Mouse (Mus musculus) frontal cortex, adult (tissue): ENCODE data around the gene Ucma.
"Not testable (repeated sequence)": the region's sequence is repeated elsewhere in the genome, so short reads cannot be mapped to it uniquely, and the experiment has no call there.

Experiments used
- ATAC-seq: cut with Nextera tagmentation; 2 replicates; pipeline ENCODE4 v1.9.2; 2017; ENCODE audit warnings: mild to moderate bottlenecking, moderate library complexity, mixed read lengths; ENCODE audit not compliant: low TSS enrichment

Gene Ucma

DNA sequence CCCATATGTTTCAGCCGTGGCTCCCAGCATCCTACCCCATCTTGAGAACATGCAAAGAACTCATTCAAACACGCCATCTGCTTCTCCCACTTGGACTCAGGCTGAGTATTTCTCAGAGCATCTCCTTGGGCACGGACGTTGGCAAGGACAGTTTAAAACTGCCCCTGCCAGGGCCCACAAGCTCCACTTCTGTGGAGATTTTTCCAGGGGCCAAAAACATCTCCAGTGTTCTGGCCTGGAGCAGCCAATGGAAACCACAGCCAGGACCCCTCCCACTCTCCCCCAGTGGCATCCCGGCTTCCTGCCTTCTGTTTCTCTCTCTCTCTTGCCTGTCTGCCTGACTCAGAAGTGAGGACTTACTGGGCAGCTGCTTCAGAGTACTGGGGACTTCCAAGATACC is at the start of gene Ucma:
Gene Ucma, plus strand, starts transcription at position 316 of the 400 bp plus-strand sequence.
- ATAC-seq: peak; percentile 81

DNA sequence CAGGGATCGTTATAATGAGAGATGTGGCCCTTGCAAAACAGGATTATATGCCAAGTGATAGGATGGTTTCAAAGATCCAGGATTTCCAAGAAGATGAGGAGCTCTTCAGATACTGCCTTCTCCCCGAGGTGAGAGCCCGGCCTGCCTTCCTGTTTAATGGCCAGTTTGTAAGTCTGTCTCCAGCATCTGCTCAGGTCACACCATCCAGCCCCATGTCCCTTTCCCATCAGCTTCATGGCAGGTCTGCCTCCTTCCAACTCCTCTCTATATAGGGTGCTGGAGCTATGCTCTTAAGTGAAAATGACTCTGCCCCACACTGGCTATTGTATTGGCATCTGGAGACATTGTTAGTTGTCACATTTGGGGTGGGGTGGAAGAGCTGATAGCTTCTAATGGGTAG is 48.5 kb upstream of the Ucma start:
- no peak for ATAC-seq

DNA sequence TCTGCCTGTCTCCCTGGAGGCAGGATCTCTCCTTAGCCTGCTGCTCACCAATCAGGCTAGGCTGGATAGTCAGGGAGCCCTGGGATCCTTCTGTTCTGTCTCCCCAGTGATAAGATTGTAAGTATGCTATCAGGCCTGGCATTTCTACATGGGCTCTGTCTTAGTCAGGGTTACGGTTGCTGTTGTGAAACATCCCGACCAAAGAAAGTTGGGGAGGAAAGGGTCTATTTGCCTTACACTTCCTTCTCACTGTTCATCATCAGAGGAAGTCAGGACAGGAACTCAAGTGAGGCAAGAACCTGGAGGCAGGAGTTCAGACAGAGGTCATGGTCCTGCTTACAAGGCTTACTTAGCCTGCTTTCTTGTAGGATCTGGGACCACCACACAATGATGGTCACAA is 46.7 kb upstream of the Ucma start:
- ATAC-seq: no peak

DNA sequence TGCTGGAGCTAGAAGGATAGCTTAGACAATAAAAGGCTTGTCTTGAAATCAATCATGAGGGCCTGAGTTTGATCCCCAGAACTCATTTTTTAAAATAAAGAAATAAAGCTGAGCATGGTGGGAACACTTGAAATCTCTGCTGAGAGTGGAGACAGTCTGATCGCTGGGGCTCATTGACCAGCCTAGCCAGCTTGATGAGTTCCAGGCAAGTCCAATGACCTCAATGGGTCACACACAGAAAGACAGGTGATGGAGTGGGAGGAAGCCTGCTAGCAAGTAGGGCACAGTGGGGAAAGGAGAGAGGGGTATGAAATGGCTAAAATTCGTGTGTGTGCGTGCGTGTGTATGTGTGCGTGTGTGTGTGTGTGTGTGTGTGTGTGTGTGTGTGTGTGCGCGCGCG is 41.4 kb upstream of the Ucma start:
- no peak for ATAC-seq

DNA sequence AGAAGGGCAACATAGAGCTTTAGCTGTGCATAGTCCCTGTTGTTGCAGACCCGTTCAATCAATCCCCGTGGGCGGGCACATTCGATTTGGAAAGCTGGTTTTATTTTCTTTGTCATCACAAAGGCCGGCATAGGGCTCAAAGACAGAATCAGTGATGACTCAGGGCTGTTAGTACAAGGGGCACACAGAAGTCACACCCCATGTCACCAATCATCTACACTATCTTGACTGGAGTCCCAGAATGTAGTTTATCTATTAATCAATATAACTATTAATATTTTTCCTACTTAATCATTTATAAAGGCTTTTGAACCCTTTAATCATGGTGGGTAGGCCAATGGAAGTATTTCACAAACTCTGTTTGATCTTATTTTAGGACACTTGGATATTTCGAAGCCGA is 38.0 kb upstream of the Ucma start:
- no peak for ATAC-seq

DNA sequence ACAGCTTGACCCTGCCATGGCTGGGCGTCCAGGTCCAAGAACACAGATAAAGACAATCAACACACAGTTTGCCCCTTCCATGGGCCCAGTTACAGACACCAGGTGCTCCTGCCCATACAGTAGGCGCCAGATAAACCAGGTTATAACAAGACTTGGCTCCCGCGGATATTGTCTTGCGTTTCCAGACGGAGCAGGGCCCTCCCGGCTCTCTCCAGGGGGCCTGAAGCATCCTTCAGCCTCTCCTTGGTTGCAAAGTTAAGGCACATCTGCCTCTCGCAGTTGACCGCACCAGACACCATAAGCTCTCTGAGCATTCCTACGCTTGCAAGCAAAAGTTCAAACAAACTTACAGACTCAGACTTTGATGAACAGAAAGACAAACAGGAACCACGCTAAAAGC is 35.1 kb upstream of the Ucma start:
- ATAC-seq: no peak

DNA sequence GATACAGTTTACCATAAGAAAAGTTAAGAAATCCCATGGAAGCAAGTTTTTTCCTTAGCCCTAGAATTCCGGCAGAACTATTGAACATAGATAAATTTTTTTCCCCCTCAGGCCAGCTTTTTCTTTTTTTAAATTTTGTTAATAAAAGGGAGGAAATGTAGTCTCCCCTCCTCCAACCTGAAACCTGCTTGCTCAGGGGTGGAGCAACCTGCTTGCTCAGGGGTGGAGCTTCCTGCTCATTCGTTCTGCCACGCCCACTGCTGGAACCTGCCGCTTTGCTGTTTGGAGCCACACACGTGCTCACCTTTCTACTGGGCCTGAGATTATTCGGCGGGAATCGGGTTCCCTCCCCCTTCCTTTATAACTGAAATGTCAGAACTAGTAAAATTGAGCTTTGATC is 26.2 kb upstream of the Ucma start:
- not testable (repeated sequence) for ATAC-seq

DNA sequence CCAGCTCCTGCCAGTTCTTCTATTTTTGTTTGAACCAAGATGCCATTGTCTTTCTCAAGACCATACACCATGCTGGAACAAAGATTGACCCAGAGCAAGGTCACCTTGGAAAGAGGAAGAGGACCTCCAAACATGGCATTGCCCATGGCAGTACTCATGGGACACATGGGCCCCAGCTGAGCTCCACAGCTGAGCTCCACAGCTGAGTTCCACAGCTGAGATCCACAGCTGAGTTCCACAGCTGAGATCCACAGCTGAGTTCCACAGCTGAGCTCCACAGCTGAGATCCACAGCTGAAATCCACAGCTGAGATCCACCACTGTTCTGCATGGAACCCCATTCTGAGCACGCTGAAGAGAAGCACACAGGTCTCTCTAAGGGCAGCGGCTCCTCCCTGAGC is 24.9 kb upstream of the Ucma start:
- ATAC-seq: no peak

DNA sequence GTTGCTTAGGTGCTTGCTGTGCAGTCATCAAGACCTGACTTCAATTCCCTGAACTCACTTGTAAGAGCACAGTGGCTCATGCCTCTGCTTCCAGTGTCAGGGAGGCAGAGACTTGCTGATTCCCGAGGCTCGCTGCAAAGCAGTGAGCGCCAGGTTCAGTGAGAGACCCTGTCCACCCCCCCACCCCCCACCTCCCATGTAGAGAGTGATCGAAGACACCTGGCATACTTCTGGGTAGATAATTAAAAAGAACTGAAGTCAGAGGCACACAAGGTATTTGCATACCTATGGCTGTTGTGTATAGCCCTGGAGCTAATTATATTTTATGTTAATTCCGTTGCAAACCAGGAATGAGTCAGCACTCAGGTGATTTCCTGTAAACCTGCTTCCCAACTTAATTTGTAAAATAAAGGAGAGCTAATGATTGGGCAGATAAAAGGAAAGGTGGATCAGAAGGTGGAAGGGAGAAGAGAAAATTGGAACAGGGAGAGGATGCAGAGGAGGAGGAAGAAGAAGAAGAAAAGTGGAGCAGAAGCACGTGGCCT is 21.6 kb upstream of the Ucma start:
- ATAC-seq: no peak

DNA sequence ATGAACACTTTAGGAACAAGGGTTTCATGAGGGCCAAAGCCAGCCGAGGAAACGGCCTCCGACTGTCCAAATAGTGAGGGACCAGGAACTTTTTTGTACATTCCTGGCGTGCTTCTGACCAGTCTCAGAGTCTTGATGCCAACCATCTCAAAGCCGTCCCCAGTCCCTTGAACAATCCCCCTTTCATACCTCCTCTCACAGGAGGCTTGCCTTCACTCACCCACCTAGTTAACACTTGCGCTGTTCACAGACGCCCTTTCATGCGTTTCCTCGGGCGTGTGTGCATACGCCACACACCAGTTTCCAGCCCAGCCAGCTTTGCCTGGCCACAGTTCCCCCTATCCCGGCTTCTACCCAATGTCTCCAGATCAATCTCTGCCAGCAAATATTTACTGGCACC is 17.9 kb upstream of the Ucma start:
- ATAC-seq: no peak

DNA sequence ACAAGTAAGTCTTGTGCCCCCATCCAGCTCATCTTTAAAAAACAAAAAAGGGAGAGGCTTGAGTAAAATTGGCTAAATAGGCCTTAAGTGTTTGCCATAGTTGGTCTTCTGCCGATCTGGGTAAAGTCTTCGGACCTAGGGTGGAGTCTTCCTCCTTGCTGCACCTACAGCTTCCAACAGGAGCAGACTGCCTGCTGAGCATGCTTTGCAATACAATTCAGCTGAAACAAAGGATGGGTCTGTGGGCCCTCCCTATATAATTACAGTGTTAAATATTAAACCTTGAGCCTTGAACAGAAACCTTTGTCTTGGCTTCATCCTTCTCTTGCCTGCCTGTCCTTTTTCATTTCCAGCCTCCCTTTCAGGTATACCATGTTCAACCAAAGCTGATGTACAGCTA is 8.1 kb upstream of the Ucma start:
- no peak for ATAC-seq

DNA sequence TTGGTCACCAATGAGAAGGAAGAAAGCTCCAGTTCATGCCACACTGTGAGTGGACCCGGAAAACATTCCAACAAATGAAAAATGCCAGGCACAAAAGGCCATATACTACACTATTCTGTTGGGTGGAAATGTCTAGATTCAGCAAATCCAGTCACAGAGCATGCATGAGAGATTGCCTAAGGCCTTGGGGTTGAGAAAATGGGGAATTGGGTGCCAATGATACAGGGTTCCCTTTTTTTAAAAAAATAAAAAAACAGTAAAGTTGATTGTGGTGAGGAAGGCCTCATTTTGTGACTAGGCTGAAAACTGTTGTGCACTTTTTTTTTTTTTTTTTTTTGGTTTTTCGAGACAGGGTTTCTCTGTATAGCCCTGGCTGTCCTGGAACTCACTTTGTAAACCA is 6.8 kb upstream of the Ucma start:
- no peak for ATAC-seq

DNA sequence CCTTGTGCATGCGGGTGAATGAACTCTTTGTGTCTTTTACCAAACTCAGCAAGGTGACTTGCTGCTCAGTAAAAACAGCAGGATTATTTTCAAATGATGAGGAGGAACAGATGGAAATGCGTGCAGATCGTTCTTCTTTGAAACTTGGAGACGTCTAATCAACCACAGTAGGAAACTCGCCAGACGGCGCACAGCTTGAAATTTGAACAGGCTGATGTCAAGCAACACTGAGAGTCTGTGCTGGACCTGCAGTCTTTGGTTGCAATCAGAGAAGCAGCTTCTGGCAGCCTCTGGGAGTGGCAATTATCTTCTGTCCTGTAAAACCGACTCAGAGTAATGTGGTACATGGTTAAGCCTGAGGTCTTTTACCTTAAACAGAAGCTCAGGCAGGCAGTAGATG is 2.2 kb downstream of the Ucma start:
- ATAC-seq: no peak

DNA sequence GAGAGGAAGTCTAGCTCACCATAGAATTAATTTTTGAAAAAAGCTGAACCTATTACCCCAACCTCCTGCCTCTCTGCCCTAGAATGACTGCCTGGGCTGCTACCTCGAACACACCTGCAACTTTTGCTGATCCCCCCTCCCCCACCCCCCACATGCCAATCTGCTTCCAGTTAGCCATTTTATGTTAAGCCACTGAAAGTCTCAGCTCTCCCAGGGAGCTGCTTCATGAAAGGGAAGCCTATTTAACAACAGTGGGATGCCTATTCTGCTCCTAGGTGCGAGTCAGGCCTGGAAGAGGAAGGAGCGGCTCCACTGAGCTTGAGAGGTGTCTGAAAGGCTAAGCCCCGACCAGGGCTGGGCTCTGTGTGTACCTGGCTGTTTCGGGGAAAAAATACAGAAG is 8.1 kb downstream of the Ucma start:
- ATAC-seq: no peak

DNA sequence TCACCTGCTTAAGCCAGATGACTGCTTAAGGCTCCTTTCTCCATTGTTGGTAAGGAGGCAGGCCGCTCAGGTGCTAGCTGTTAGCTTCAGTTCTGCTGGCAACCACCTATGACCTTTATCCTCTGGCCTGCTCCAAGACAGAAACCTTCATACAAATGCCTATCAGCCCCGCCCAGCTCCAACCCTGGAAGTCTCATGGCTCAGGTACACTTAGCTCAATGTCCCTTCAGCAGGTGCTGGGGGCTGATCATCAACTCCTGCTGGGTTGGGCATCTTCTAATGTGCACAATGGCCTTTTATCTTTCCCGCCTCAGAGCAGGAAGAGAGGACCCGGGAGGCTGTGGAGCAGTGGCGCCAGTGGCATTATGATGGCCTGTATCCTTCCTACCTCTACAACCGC is 9.1 kb downstream of the Ucma start:
- ATAC-seq: no peak

DNA sequence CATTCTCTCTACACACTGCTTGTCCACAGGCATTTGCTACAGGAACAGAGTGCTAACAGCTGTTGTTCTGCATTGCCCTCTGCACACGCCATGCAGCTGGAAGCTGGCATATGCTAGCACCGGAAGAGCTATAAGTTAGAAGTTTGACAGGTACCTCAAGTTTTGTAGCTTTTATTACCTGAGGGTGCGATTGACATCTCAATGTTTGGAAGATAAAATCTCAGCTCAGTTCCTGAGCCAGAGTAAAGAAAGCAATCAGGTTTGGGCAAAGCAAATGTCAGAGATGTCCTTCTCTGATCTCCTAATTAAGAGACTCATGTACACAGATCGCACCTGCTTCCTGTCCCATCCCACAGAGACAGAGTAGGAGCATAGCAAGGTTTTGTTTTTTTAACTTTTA is 10.9 kb downstream of the Ucma start:
- no peak for ATAC-seq

DNA sequence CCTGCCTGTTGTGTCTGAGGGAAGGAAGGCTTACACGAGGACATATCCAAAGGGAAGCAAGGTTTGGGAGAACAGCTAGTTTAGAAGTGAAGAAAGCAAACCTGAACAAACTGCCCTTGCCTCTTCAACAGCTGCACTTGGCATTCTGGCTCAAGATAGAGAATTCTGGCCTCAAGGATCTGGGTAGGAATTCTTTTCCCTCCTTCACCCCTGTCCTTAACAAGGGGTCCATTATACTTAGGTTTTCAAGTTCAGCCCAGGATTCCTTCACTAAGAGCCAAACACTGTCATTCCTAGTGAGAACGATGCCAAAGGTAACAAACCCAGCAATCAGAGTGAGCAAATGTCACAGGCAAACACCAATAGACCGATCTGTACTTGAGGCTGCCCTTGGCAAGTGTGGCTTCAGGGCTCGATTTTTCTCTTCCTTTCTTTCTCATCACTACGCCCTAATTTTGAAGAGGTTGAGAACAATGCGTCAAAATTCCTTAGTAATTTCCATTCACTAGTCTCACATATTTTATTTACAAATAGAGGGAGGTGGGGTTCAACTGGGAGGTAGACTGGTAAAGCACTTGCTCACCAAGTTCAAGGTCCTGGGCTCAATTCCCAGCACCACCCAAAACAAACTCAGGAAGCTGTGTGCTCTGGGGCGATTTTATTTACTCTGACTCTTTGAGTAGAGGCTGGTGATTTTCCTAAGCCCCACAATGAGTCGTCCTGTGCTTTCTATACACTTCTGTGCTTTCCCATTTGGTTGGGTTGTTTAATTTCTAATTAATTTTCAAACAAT is 11.7 kb downstream of the Ucma start:
- ATAC-seq: no peak

DNA sequence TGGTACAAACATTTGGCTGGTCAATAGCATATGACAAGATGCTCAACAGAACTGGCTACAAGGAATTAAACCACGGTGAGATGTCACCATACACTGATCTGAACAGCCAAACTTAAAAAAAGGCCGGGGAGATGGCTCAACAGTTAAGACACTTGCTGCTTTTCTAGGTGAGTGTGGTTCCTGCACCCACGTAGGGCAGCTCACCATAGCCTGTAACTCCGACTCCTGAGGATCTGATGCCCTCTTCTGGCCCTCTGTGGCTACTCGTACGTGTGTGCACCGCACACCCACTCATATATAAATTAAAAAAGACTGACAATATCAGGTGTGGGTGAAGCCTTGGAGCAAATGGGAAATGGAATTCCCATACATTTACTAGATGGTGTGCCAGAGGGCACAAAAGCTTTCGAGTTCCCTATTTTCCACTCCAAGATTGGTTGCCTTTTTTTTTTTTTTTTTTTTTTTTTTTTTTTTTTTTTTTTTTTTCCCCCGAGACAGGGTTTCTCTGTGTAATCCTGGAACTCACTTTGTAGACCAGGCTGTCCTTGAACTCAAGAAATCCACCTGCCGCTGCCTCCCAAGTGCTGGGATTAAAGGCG is 13.0 kb downstream of the Ucma start:
- ATAC-seq: no peak

DNA sequence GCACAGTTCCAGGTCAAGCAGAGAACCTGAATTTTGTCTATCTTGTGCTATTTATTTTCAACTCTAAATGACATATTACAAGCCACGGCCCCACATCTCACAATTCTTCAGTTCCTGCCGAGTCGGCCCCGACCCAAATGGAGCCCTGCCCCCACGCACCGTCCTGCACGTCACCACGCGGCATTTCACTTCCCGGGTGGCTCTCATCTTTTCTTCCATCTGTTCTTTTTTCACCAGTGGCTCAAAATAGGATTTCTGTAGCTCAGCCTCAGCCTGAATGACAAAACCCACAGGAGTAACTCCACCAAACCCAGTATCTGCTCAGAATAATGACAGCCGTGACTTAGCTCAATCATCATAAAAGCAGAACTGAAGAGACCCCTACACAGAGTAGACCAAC is 17.7 kb downstream of the Ucma start:
- peak; percentile 87; the same call in 1 of the 2 replicates for ATAC-seq

DNA sequence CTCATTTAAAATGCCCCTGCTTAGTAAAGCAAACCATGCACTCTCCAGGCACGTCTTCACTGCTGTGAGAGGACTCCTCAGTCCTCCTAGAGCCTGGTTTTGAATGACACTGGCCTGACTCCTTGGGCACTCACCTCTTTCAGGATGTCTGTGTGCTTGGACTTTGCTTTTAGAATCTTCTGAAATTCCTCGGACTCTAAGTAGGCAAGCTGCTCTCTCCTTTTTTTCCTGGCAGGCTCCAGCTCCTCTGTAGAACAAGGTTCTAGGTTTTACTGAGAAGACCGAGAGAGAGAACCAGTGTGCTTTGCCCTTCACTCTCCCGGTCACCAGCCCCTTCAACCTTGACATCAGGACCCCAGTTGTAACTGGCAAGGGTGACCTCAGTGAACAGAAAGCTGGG is 18.5 kb downstream of the Ucma start:
- ATAC-seq: no peak

DNA sequence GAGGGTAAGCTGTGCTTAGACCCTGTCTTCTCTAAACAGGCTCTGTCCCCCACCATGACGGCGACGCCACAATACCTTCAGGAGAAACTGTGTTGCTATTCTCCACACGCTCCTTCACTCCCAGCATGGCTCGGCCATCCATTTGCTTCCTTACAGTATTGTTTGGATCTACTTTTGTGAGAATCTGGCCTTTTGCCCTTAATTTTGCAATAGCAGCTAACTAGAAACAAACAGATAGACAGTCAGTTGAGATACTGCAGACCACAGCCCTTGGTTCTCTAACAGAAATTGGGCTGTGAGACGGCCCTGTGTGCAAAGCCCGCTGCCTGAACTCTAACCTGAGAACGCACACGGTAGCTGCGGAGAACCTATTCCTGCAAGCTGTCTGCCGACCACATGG is 19.7 kb downstream of the Ucma start:
- ATAC-seq: no peak

DNA sequence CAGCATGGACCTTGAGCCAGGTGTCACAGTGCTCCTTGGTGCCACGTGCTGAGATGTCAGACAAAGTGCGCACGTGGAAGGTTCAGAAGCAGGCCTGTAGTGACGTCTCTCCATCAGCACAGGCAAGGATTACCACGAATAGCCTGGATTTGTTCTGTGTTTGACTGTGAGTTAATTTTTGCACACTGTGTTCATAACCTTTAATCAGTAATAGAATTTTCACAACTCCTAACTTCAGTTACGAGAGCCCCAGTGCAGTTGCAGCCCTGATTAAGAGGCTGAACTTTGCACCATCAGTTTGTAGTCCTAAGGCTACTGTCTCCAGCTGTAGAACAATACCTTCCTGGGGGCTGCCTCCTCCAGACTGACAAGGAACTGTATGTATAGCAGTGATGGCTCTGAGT is 20.5 kb downstream of the Ucma start:
- ATAC-seq: no peak

DNA sequence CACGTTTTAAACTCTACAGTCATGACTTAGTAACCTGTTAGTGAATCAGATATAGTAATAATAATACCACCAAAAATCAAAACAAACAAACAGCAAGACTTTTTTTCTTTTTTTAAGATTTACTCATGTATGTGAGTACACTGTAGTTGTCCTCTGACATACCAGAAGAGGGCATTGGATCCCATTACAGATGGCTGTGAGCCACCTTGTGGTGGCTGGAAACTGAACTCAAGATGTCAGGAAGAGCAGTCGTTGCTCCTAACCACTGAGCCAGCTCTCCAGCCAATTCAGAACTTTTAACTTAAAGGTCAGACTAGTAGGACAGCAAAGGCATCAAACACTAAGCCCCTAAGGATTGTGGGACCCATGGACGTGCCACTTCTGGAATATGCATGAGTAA is 23.0 kb downstream of the Ucma start:
- no peak for ATAC-seq

DNA sequence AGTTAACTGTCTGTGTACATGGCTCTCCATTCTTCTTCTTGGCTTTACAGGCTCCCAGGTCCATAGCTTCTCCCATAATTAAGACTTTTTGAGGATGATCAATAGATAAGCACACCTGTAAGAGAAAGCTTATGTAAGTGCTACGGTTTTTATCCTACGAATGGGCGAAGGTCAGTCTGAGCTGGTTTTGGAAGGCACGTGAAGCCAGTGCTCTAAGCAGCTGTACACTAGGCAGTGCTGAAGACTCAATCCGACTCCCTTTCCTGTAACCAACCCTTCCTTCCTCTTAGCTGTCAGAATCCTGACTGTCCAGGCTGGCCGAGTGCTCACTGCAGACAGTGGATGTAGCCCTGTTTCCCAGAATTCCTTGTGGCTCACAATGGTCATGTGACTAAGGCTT is 25.3 kb downstream of the Ucma start:
- ATAC-seq: no peak
